In the genomic region with DNA sequence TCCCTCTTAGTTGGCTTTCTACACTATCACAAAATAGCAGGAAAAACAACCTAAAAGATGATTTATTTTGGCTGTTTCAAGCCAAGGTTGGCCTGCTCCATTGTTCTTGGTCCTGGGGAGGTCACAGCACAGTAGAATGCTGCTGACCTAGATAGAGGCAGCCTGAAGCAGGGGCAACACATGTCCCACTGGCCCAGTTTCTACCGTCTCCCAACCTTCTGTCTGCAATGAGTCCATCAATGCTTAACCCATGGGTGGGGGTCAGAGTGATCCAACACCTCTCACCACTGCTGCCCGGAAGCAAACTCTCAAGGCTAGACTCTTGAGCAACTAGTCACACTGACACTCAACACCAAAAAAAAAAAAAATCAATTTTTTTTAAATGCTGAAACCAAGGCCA, we compare ENCODE assay signal across 22 mouse cellular contexts. TPM values are rescaled to one million over a fixed set of nuclear protein-coding genes. Genes with fewer than 3 reads are reported as not detected.
A peak's percentile ranks its signal among the peaks of the same experiment; 100 is the strongest.
DNase-seq lines count a peak whose midpoint lies in the region; ATAC-seq and TF ChIP-seq lines count a peak whose summit lies in the region.
"Had no signal": no experiment of that assay in that cellular context is flagged by ENCODE, and none has a peak within 500 bp of the region (broad histone marks: within the 10 kb centered on the region; RNA-seq: fewer than 3 reads in every experiment).

No protein-coding gene starts in this region.

- 48% methylated on average over 2 of the region's 2 CpGs for WGBS in liver, embryonic 16.5 days (ENCODE audit: insufficient replicate concordance)

- TF ChIP-seq CTCF in testis, adult 2 months (IDR thresholded peaks at IDR 0.05; ENCODE audit: control insufficient read depth, insufficient read depth, insufficient replicate concordance, low read depth, low read length): no peak

- no peaks in the 10 kb centered on the region for H3K36me3 ChIP-seq in liver, embryonic 16.5 days (ENCODE audit: control insufficient read depth, insufficient read depth)
- no peaks in the 10 kb centered on the region for H3K36me3 ChIP-seq in testis, adult 2 months (ENCODE audit: control insufficient read depth, insufficient read depth, low read length)
- H3K36me3 ChIP-seq: hindbrain, embryonic 12.5 days; limb, embryonic 15.5 days; lung, embryonic 15.5 days; midbrain, embryonic 13.5 days; neural tube, embryonic 12.5 days had no signal

- no peak overlapping the region for H3K4me3 ChIP-seq in liver, embryonic 16.5 days (ENCODE audit: low read depth, low read length)
- H3K4me3 ChIP-seq in testis, adult 2 months (ENCODE audit: control insufficient read depth, low read depth, low read length): no peak overlapping the region
- H3K4me3 ChIP-seq: hindbrain, embryonic 12.5 days; layer of hippocampus, adult 2 months; limb, embryonic 15.5 days; lung, embryonic 15.5 days; midbrain, embryonic 13.5 days; neural tube, embryonic 12.5 days had no signal

- TF ChIP-seq POLR2A in testis, adult 2 months (IDR thresholded peaks at IDR 0.05; ENCODE audit: control insufficient read depth, low read depth, low read length): no peak

- no peak overlapping the region for H3K9ac ChIP-seq in liver, embryonic 16.5 days (ENCODE audit: low read depth, low read length)
- H3K9ac ChIP-seq: hindbrain, embryonic 12.5 days; limb, embryonic 15.5 days; lung, embryonic 15.5 days; midbrain, embryonic 13.5 days; neural tube, embryonic 12.5 days had no signal

- no peaks in the 10 kb centered on the region for H3K9me3 ChIP-seq in liver, embryonic 16.5 days (replicated peaks; ENCODE audit: control insufficient read depth, low read length)
- H3K9me3 ChIP-seq: G1E; hindbrain, embryonic 12.5 days; limb, embryonic 15.5 days; lung, embryonic 15.5 days; midbrain, embryonic 13.5 days; neural tube, embryonic 12.5 days had no signal

- H3K27me3 ChIP-seq in liver, embryonic 16.5 days (ENCODE audit: control insufficient read depth, insufficient read depth, low read depth, low read length): no peaks in the 10 kb centered on the region
- no peaks in the 10 kb centered on the region for H3K27me3 ChIP-seq in testis, adult 2 months (ENCODE audit: control insufficient read depth, insufficient read depth, low read length)
- H3K27me3 ChIP-seq: hindbrain, embryonic 12.5 days; limb, embryonic 15.5 days; lung, embryonic 15.5 days; midbrain, embryonic 13.5 days; neural tube, embryonic 12.5 days had no signal

- ATAC-seq in liver, embryonic 16.5 days (ENCODE audit: low read depth): peak; percentile 23; the same call in 1 of the 2 replicates
- ATAC-seq: activated CD4-positive, CD25-positive, alpha-beta regulatory T cell, adult 4 months; forebrain, embryonic 16.5 days; midbrain, embryonic 13.5 days had no signal

- peak; percentile 24 for DNase-seq in cerebellum, adult 9-10 months
- DNase-seq in cerebellum, adult 11 months: no peak
- no peak for DNase-seq in liver
- DNase-seq in testis, postnatal 14 days (ENCODE audit: low spot score): no peak
- no peak for DNase-seq in right cerebral cortex, adult 2 months (ENCODE audit: low spot score in 2 of 2)
- DNase-seq in spleen, postnatal 14 days (ENCODE audit: low spot score in 2 of 2): no peak
- DNase-seq: embryo, embryonic 11 days; heart, postnatal 14 days; kidney, adult 8-10 months; kidney, postnatal 14 days had no signal

- H3K27ac ChIP-seq in liver, embryonic 16.5 days (ENCODE audit: low read length): no peak overlapping the region
- H3K27ac ChIP-seq in testis, adult 2 months (ENCODE audit: control insufficient read depth, insufficient read depth, low read depth, low read length): peak overlapping the region; percentile 66
- H3K27ac ChIP-seq: hindbrain, embryonic 12.5 days; layer of hippocampus, adult 2 months; limb, embryonic 15.5 days; midbrain, embryonic 13.5 days; neural tube, embryonic 12.5 days had no signal

- H3K4me2 ChIP-seq in liver, embryonic 16.5 days (ENCODE audit: low read depth, low read length): no peak overlapping the region
- H3K4me2 ChIP-seq: heart, embryonic 11.5 days; hindbrain, embryonic 12.5 days; limb, embryonic 15.5 days; lung, embryonic 15.5 days; midbrain, embryonic 13.5 days; neural tube, embryonic 12.5 days had no signal

- H3K4me1 ChIP-seq in liver, embryonic 16.5 days (ENCODE audit: control insufficient read depth, low read depth, low read length): peaks cover 49% of the 10 kb centered on the region
- H3K4me1 ChIP-seq in testis, adult 2 months (ENCODE audit: control insufficient read depth, insufficient read depth, low read length): no peaks in the 10 kb centered on the region; the same call in 1 of the 2 replicates
- H3K4me1 ChIP-seq: midbrain, embryonic 13.5 days had no signal

RNA-seq across cellular contexts. Expression of a gene that starts 31.0 kb away (rescaled TPM):
- 5.7 and 7.0 TPM in 2 replicates for polyA plus RNA-seq in liver, embryonic 16.5 days (2015; fragmentation: Nextera tagmentation; extraction: Ambion mirVana)
- polyA plus RNA-seq in testis, adult 2 months (2012; rRNA removed): 7.2 and 7.5 TPM in 2 replicates
